Mouse (Mus musculus) heart, adult 2 months (tissue): ENCODE data around the gene Fkbp9. TPM values are rescaled to one million over a fixed set of nuclear protein-coding genes. Genes with fewer than 3 reads are reported as not detected.

ENCODE experiments used
- DNase-seq, 2 experiments: peaks; one replicate each; pipeline ENCODE4 v3.0.0; 2021
- H3K27ac ChIP-seq: fragments of 200-600 bp; 2 replicates; pipeline ENCODE4 v1.8.1; 2022
- H3K27me3 ChIP-seq: fragments of 200-500 bp; 2 replicates; pipeline ENCODE4 v1.6.1; 2012; ENCODE audit warnings: mild to moderate bottlenecking, low read length, inconsistent platforms, mixed read lengths; ENCODE audit not compliant: control insufficient read depth, insufficient read depth
- H3K36me3 ChIP-seq: fragments of 200-500 bp; 2 replicates; pipeline ENCODE4 v1.6.1; 2012; ENCODE audit warnings: low read length, inconsistent platforms; ENCODE audit not compliant: control insufficient read depth, insufficient read depth
- H3K4me1 ChIP-seq: fragments of 200-500 bp; 2 replicates; pipeline ENCODE4 v1.6.1; 2011; ENCODE audit warnings: low read length; ENCODE audit not compliant: control insufficient read depth, insufficient read depth
- H3K4me3 ChIP-seq: fragments of 200-600 bp; 2 replicates; pipeline ENCODE4 v1.8.1; 2022
- H3K79me2 ChIP-seq: fragments of 200-500 bp; replicated peaks from 2 replicates; pipeline ENCODE4 v1.6.1; 2012; ENCODE audit warnings: mild to moderate bottlenecking, inconsistent platforms, low read length, moderate library complexity, mixed read lengths; ENCODE audit not compliant: control insufficient read depth, insufficient read depth
- H3K9ac ChIP-seq: fragments of 200-500 bp; 2 replicates; pipeline ENCODE4 v1.6.1; 2012; ENCODE audit warnings: low read depth, mild to moderate bottlenecking, control low read depth, inconsistent platforms, low read length, mixed read lengths
- CTCF ChIP-seq: fragments of 200-600 bp; IDR thresholded peaks from 2 replicates; pipeline ENCODE4 v1.8.1; 2022; ENCODE audit warnings: antibody characterized with exemption, mild to moderate bottlenecking, moderate library complexity
- EP300 ChIP-seq: fragments of 200-500 bp; IDR thresholded peaks from 2 replicates; pipeline ENCODE4 v1.6.1; 2011; ENCODE audit warnings: low read depth, low read length, control low read depth; ENCODE audit not compliant: insufficient read depth
- POLR2A ChIP-seq: fragments of 200-500 bp; IDR thresholded peaks from 2 replicates; pipeline ENCODE4 v1.6.1; 2011; ENCODE audit warnings: mild to moderate bottlenecking, low read depth, low read length, control low read depth; ENCODE audit not compliant: insufficient read depth
- WGBS: fragments of 180-500 bp; shearing (Covaris S2); methylation state at CpG from one replicate; pipeline ENCODE4 v1.1.7; 2018; 5-methylcytosine and 5-hydroxymethylcytosine counted together
- intact Hi-C: fragments of 180-260 bp; cut with DNase I; formaldehyde crosslinking; loops from one replicate; pipeline ENCODE4 v1.15.1; 2025
- polyA plus RNA-seq: library from polyadenylated mRNA; depleted of rRNA; stranded (reverse); fragments of >200 nt; gene quantifications from 2 replicates; pipeline ENCODE4 v1.2.3, GENCODE M21; 2012
- total RNA-seq, 2 experiments: library from RNA; stranded (reverse); gene quantifications; 2 replicates each; pipeline ENCODE4 v1.2.3; 2021

The Fkbp9 gene
- total and polyA plus RNA-seq, 3 experiments: 44.1 to 85.9 (median 84.5) TPM

- Histone ChIP-seq H3K27ac (0 out of 2 replicates have a peak overlapping the region, but pooled peaks have one; percentile 8), H3K9ac (no peak overlapping the region), H3K4me3 (peak overlapping the region; percentile 81), H3K4me1 (peaks cover 15% of the 10 kb centered on the region), H3K27me3 (no peaks in the 10 kb centered on the region), H3K36me3 (peaks cover 35% of the 10 kb centered on the region), H3K79me2 (peaks cover 10% of the 10 kb centered on the region)
- intact Hi-C loops: loop anchor here (5.0 kb wide), 1 partner anchor 127 kb away; the partner anchor contains the start of genes Nt5c3 and Vmn1r4
- no peak for DNase-seq
- TF ChIP-seq POLR2A (no peak), CTCF (no peak), EP300 (no peak)
- 42% methylated on average over 5 of the region's 5 CpGs for WGBS
Observed at GRCm38 (mm10) chr6:56794834-56795233, 37.0 kb upstream of the Fkbp9 start.

- under 1% methylated on average over 8 of the region's 8 CpGs for WGBS
- intact Hi-C loops: loop anchor here (2.0 to 5.0 kb wide), 3 partner anchors 37 to 126 kb away; partner anchors contain the start of genes Fkbp9, Nt5c3 and Vmn1r4
- peaks cover 9% of the 10 kb centered on the region for H3K79me2 ChIP-seq
- H3K4me1 ChIP-seq: peaks cover 15% of the 10 kb centered on the region
- no peak for DNase-seq
- H3K27me3 ChIP-seq: no peaks in the 10 kb centered on the region
- peak overlapping the region; percentile 50; the same call in 1 of the 2 replicates for H3K9ac ChIP-seq
- H3K27ac ChIP-seq: peak overlapping the region; percentile 99
- H3K4me3 ChIP-seq: peak overlapping the region; percentile 81
- H3K36me3 ChIP-seq: peaks cover 30% of the 10 kb centered on the region
- TF ChIP-seq CTCF: no peak
- no peak for TF ChIP-seq EP300
- no peak for TF ChIP-seq POLR2A
Observed at GRCm38 (mm10) chr6:56796232-56796631, 35.6 kb upstream of the Fkbp9 start.

- Histone ChIP-seq H3K4me1 (peaks cover 15% of the 10 kb centered on the region), H3K9ac (peak overlapping the region; percentile 96), H3K79me2 (peaks cover 9% of the 10 kb centered on the region), H3K27me3 (no peaks in the 10 kb centered on the region), H3K36me3 (peaks cover 30% of the 10 kb centered on the region), H3K4me3 (peak overlapping the region; percentile 81), H3K27ac (peak overlapping the region; percentile 99)
- TF ChIP-seq POLR2A: no peak; the same call in 1 of the 2 replicates
- TF ChIP-seq EP300: no peak
- TF ChIP-seq CTCF: no peak
- WGBS: under 1% methylated on average over 16 of the region's 16 CpGs
- intact Hi-C loops: loop anchor here (2.0 to 5.0 kb wide), 3 partner anchors 36 to 126 kb away; partner anchors contain the start of genes Fkbp9, Nt5c3 and Vmn1r4
- DNase-seq: peak in 1 of 2 experiments; percentile 57
Observed at GRCm38 (mm10) chr6:56796668-56797141, 35.2 kb upstream of the Fkbp9 start.

- Histone ChIP-seq H3K9ac (peak within 1 kb of the TSS; percentile 96), H3K27ac (peak within 1 kb of the TSS; percentile 99), H3K4me3 (peak within 1 kb of the TSS; percentile 81), H3K4me1 (peaks cover 15% of the 10 kb centered on the region), H3K27me3 (no peaks in the 10 kb centered on the region), H3K79me2 (peaks cover 9% of the 10 kb centered on the region), H3K36me3 (peaks cover 27% of the 10 kb centered on the region)
- TF ChIP-seq CTCF (no peak), POLR2A (peak; percentile 94), EP300 (peak; percentile 53; the same call in 1 of the 2 replicates)
- WGBS: under 1% methylated on average over 95 of the region's 98 CpGs
- DNase-seq: peak; percentile 96 to 98
- intact Hi-C loops: loop anchor here (2.0 to 5.0 kb wide), 3 partner anchors 35 to 125 kb away; partner anchors contain the start of genes Fkbp9, Nt5c3 and Vmn1r4
Observed at GRCm38 (mm10) chr6:56797311-56798151, 34.3 kb upstream of the Fkbp9 start, which contains the start of gene Kbtbd2. Gene Kbtbd2, minus strand, starts transcription at chr6:56797813.

- Histone ChIP-seq H3K27ac (peak overlapping the region; percentile 99), H3K4me1 (peaks cover 11% of the 10 kb centered on the region), H3K27me3 (no peaks in the 10 kb centered on the region), H3K9ac (peak overlapping the region; percentile 82), H3K79me2 (peaks cover 7% of the 10 kb centered on the region), H3K36me3 (peaks cover 21% of the 10 kb centered on the region), H3K4me3 (peak overlapping the region; percentile 81)
- no peak for DNase-seq
- TF ChIP-seq CTCF (no peak), POLR2A (no peak), EP300 (no peak)
- intact Hi-C loops: loop anchor here (5.0 kb wide), 1 partner anchor 124 kb away; the partner anchor contains the start of genes Nt5c3 and Vmn1r4
- WGBS: 3% methylated on average over 8 of the region's 8 CpGs
Observed at GRCm38 (mm10) chr6:56798152-56798465, 33.8 kb upstream of the Fkbp9 start.
